Mouse (Mus musculus) G1E (cell line): Measurements from ENCODE around the gene Fen1.

Experiments used
- CTCF ChIP-seq: IDR thresholded peaks from 2 replicates; pipeline ENCODE4 v1.5.1; 2012; ENCODE audit warnings: low read depth, low read length, inconsistent platforms, mixed read lengths
- GATA1 ChIP-seq: IDR thresholded peaks from 2 replicates; pipeline ENCODE4 v1.6.1; 2012; ENCODE audit warnings: borderline replicate concordance, low read length, inconsistent platforms, mixed read lengths
- GATA2 ChIP-seq: IDR thresholded peaks from 2 replicates; pipeline ENCODE4 v1.6.1; 2012; ENCODE audit warnings: low read depth, low read length, inconsistent platforms, borderline replicate concordance

DNA sequence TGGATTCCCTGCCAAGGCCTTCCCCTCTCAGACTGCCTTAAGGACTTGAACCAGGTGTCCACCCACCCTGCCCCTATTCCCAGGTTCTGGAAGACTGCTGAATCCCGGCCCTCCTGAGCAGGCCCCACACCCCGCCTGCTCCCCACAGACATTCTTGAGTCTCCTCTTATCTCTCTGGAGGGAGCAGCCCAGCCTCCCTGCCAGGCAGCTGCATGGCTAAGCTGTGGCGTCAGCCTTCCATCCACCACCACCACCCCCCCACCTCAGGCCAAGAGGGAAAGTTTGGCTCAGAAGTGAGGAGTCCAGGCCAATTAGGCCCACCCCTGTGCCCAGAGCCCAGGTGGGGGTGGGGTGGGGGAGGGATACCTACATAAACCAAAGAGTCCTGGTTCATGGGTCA, 34.5 kb upstream of the Fen1 start:
- TF ChIP-seq GATA1 (no peak), CTCF (no peak), GATA2 (no peak)
